Comparison of ENCODE assay signal across 9 mouse cellular contexts in the genomic region with DNA sequence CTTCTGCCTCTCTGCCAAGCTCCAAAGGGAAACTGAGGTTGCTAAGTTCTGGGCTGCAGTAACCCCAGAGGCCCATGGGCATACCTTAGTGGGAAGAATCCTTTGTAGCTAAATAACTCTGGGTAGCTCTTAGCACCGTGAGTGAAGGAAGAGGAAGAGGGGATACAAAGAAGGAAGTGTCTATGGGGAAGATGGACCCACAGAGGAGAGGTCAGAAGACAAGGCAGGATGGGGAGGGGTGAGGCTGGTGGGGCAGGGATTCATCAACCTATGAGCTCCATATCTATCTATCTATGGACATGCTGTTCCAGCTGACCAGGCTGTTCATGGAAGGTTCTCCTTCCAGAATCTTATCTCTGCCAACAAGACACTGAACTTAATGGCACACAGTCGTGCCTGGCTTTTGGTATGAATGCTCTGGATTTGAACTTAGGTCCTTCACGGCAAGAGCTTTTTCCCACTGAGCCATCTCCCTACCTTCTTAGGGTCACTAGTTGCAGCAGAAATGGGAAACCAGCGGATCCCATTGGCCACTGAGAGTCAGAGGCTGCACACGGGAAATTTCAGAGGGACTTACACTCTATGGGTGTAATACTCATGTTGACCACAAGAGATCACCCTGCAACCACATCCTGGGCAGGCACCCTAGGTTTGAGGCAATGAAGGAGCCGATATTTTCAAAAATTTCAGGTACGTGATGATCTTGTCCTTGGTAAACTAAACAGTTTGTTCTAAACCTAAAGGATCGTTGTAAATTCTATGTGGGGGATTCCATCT. TPM values are rescaled to one million over a fixed set of nuclear protein-coding genes. Genes with fewer than 3 reads are reported as not detected.
DNase-seq lines count a peak whose midpoint lies in the region; TF ChIP-seq lines count a peak whose summit lies in the region.
"Had no signal": no experiment of that assay in that cellular context is flagged by ENCODE, and none has a peak within 500 bp of the region (broad histone marks: within the 10 kb centered on the region; RNA-seq: fewer than 3 reads in every experiment).

No protein-coding gene starts in this region.

- no peak overlapping the region for H3K27ac ChIP-seq in kidney, adult 2 months (ENCODE audit: insufficient read depth, low read depth, low read length)
- H3K27ac ChIP-seq in embryonic fibroblast, embryonic 13.5 days (ENCODE audit: insufficient read depth, low read length), result no peak overlapping the region
- H3K27ac ChIP-seq in left cerebral cortex, adult 2 months, result no peak overlapping the region
- H3K27ac ChIP-seq: lung, embryonic 15.5 days had no signal

- peak; percentile 88 for TF ChIP-seq CTCF in kidney, adult 2 months (conservative IDR thresholded peaks at IDR 0.05; ENCODE audit: insufficient read depth, insufficient read length, low read depth, low read length)
- peak; percentile 37 for TF ChIP-seq CTCF in C2C12 (IDR thresholded peaks at IDR 0.05; ENCODE audit: control insufficient read depth, insufficient read depth, insufficient read length)
- peak; percentile 59; the same call in 1 of the 2 replicates for TF ChIP-seq CTCF in embryonic fibroblast, embryonic 13.5 days (IDR thresholded peaks at IDR 0.05; ENCODE audit: borderline replicate concordance, insufficient read depth, low read length)
- TF ChIP-seq CTCF in left cerebral cortex, adult 2 months (IDR thresholded peaks at IDR 0.05), result peak; percentile 92

- H3ac ChIP-seq in C2C12 (ENCODE audit: control insufficient read depth, insufficient read length, low read depth), result no peak overlapping the region

- peak; percentile 67 for DNase-seq in kidney, adult 2 months
- no peak for DNase-seq in kidney, adult 18-20 months
- peak; percentile 79 for DNase-seq in MN1 (ENCODE audit: low spot score)
- peak in 1 of 2 experiments; percentile 37 for DNase-seq in left cerebral cortex, adult 2 months (ENCODE audit: extremely low spot score in 1 of 2, low spot score in 2 of 2)
- DNase-seq in naive thymus-derived CD4-positive, alpha-beta T cell, adult 2 months (ENCODE audit: low read depth), result peak; percentile 84
- no peak for DNase-seq in ovary, postnatal 10 days (ENCODE audit: low spot score)

- 16% methylated on average over 8 of the region's 8 CpGs for WGBS in kidney, adult 2 months

- H3K36me3 ChIP-seq in kidney, adult 2 months (ENCODE audit: control insufficient read depth, insufficient read depth, low read length), result no peaks in the 10 kb centered on the region
- no peaks in the 10 kb centered on the region for H3K36me3 ChIP-seq in C2C12 (ENCODE audit: control insufficient read depth, insufficient read depth)
- H3K36me3 ChIP-seq: lung, embryonic 15.5 days had no signal

- H3K79me3 ChIP-seq in C2C12 (ENCODE audit: low read depth), result no peaks in the 10 kb centered on the region

- intact Hi-C loops in left cerebral cortex, adult 2 months (cut with DNase I), result loop anchor here (1.0 to 10.0 kb wide), 3 partner anchors 384 to 788 kb away; partner anchors contain the start of gene Diras2

- H3K4me3 ChIP-seq in kidney, adult 2 months (ENCODE audit: insufficient read depth, low read depth, low read length), result no peak overlapping the region
- no peak overlapping the region for H3K4me3 ChIP-seq in C2C12 (ENCODE audit: insufficient read depth, poor library complexity, severe bottlenecking)
- no peak overlapping the region for H3K4me3 ChIP-seq in embryonic fibroblast, embryonic 13.5 days (ENCODE audit: insufficient read depth, low read length)
- H3K4me3 ChIP-seq in left cerebral cortex, adult 2 months, result no peak overlapping the region
- H3K4me3 ChIP-seq: lung, embryonic 15.5 days had no signal

- no peaks in the 10 kb centered on the region for H3K27me3 ChIP-seq in kidney, adult 2 months (replicated peaks; ENCODE audit: control insufficient read depth, insufficient read depth, low read length)
- no peaks in the 10 kb centered on the region for H3K27me3 ChIP-seq in C2C12 (ENCODE audit: control insufficient read depth, insufficient read depth, insufficient read length)

- no peaks in the 10 kb centered on the region for H3K4me1 ChIP-seq in kidney, adult 2 months (ENCODE audit: control insufficient read depth, insufficient read depth, low read length)
- H3K4me1 ChIP-seq in embryonic fibroblast, embryonic 13.5 days (ENCODE audit: control insufficient read depth, insufficient read depth, low read length), result peaks cover 12% of the 10 kb centered on the region; the same call in 1 of the 2 replicates

- H3K79me2 ChIP-seq in C2C12 (ENCODE audit: control insufficient read depth, insufficient read depth), result no peaks in the 10 kb centered on the region

- TF ChIP-seq POLR2A in kidney, adult 2 months (IDR thresholded peaks at IDR 0.05; ENCODE audit: low read depth, low read length), result no peak
- no peak for TF ChIP-seq POLR2A in embryonic fibroblast, embryonic 13.5 days (IDR thresholded peaks at IDR 0.05; ENCODE audit: low read depth, low read length)

TF ChIP-seq in C2C12, 6 proteins besides CTCF, POLR2A, EP300 and RAD21:
- no peak for TF ChIP-seq FOSL1 (IDR thresholded peaks at IDR 0.05; ENCODE audit: insufficient read depth, low read length, poor library complexity, severe bottlenecking)
- no peak for TF ChIP-seq MYOG (IDR thresholded peaks at IDR 0.05; ENCODE audit: control insufficient read depth, extremely low read depth, insufficient read length)
- TF ChIP-seq USF1 (IDR thresholded peaks at IDR 0.05; ENCODE audit: low read depth), result no peak
- no peak for TF ChIP-seq CEBPB (IDR thresholded peaks at IDR 0.05; ENCODE audit: low read depth)
TF ChIP-seq in C2C12: peak in this region for 0.

RNA-seq across cellular contexts. Expression of gene Gadd45g, which starts 7.0 kb away (rescaled TPM):
- polyA plus RNA-seq in kidney, adult 2 months (2012; rRNA removed), result 57.2 and 59.8 TPM in 2 replicates
- 180 TPM for polyA plus RNA-seq in C2C12 (2012; fragmentation: generic; extraction: Trizol)
- 66.9 and 101 TPM in 2 replicates for polyA plus RNA-seq in embryonic fibroblast, embryonic 13.5 days (2011; ENCODE audit: insufficient read length, low read depth, missing spikeins)
- total RNA-seq in left cerebral cortex, adult 2 months (2021), result 10 to 100 TPM; 16.7 to 29.3 TPM

RNA-seq across cellular contexts. Expression of gene Sema4d, which starts 45.9 kb away (rescaled TPM):
- 87.8 and 93.2 TPM in 2 replicates for polyA plus RNA-seq in kidney, adult 2 months (2012; rRNA removed)
- polyA plus RNA-seq in C2C12 (2012; fragmentation: generic; extraction: Trizol), result 0.20 TPM
- 0.77 and 3.1 TPM in 2 replicates for polyA plus RNA-seq in embryonic fibroblast, embryonic 13.5 days (2011; ENCODE audit: insufficient read length, low read depth, missing spikeins)
- 10 to 100 TPM; 69.0 to 83.6 TPM for total RNA-seq in left cerebral cortex, adult 2 months (2021)

Comparison
In these comparisons a context has a peak if more than half of its experiments do, and no peak if none do; other contexts are left out.
1. DNase-seq: peak in kidney, adult 2 months (single experiment), MN1 (single experiment) and naive thymus-derived CD4-positive, alpha-beta T cell, adult 2 months (single experiment); none in kidney, adult 18-20 months (single experiment) and ovary, postnatal 10 days (single experiment).
2. CTCF ChIP-seq: peak in every context shown above with its lines; median percentile 92 in left cerebral cortex, adult 2 months; 88 in kidney, adult 2 months; 59 in embryonic fibroblast, embryonic 13.5 days; 37 in C2C12.
3. RNA of gene Sema4d, which starts 45.9 kb away (polyA plus RNA-seq): 87.8 to 93.2 TPM in kidney, adult 2 months; 0.77 to 3.1 TPM in embryonic fibroblast, embryonic 13.5 days and 0.20 TPM in C2C12 (single experiment); every median in the first group is over 10 times any median in the second.